Mouse (Mus musculus): ENCODE measurements around the gene Lrmda. TPM values are rescaled to one million over a fixed set of nuclear protein-coding genes. Genes with fewer than 3 reads are reported as not detected.
"Not testable (repeated sequence)": the region's sequence is repeated elsewhere in the genome, so short reads cannot be mapped to it uniquely, and the experiment has no call there.

The Lrmda gene
- polyA plus RNA-seq, 1 experiment from 2014 or later = 0.33 TPM

DNA sequence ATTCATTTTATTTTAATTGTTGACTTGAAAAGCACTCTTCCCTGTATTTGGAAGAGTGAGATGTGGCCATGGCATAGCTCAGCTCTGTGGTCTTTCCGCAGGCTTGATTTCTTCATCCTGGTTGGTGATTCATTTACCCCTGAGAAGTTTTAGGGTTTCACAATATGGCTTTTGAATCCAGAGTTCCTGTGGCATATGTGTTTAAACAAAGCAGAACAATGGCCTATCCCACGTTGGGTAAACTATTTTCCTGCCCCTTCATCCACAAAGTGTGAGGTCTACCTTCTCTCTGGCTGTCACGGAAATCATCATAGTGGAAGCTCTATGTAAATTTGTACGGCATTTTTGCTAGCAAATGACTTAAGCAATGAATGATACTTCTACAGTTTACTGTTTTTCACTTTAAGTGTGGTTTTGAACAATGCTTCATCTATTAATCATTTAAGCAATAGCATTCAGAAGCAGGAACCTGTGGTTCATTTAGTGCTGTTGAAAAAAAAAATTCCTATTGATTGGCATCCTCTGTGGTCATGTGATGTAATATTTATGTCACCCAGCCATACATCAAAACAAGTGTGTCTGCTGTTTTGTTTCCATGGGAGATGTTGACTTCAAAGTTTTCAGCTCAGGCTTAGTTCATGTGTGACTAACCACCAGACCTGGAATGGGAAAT lies 567.9 kb downstream of the Lrmda start:
- no peak overlapping the region for H3K9ac ChIP-seq

DNA sequence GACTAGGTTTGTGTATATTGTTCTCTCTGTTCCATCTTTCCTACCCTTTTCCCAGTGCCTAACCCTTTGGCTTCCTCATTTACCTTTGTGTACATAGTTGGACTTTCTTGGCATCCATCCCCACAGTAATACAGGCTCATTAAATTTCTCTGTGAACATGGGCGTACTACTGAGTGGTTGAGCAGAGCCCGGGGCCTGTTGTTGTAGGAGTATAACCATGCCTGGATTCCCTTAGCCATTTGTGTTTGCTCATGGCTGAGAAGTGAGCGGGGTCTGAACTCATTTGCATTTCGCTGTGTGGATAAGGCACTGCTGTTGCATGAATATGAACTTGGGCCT lies 568.4 kb downstream of the Lrmda start:
- H3K27me3 ChIP-seq (replicated peaks) = no peaks in the 10 kb centered on the region
- no peaks in the 10 kb centered on the region for H3K9me3 ChIP-seq
- H3K36me3 ChIP-seq = no peaks in the 10 kb centered on the region
- H3K9ac ChIP-seq = no peak overlapping the region
- WGBS = 85% methylated on average over 4 of the region's 4 CpGs
- no peak for ATAC-seq (ENCODE audit: low FRiP score, low read depth)
- no peak overlapping the region for H3K27ac ChIP-seq
- no peak overlapping the region for H3K4me2 ChIP-seq (replicated peaks)
- H3K4me3 ChIP-seq = no peak overlapping the region
- H3K4me1 ChIP-seq = no peaks in the 10 kb centered on the region; the same call in 1 of the 2 replicates

More for the DNA sequence above, 567.9 kb downstream of the Lrmda start:
- ATAC-seq (ENCODE audit: low FRiP score, low read depth) = no peak
- WGBS = 68% methylated on average over 4 of the region's 4 CpGs
- Histone ChIP-seq H3K4me2 (replicated peaks) (no peak overlapping the region), H3K4me1 (no peaks in the 10 kb centered on the region; the same call in 1 of the 2 replicates), H3K4me3 (no peak overlapping the region), H3K9me3 (no peaks in the 10 kb centered on the region), H3K27ac (no peak overlapping the region), H3K36me3 (no peaks in the 10 kb centered on the region), H3K27me3 (replicated peaks) (no peaks in the 10 kb centered on the region)

DNA sequence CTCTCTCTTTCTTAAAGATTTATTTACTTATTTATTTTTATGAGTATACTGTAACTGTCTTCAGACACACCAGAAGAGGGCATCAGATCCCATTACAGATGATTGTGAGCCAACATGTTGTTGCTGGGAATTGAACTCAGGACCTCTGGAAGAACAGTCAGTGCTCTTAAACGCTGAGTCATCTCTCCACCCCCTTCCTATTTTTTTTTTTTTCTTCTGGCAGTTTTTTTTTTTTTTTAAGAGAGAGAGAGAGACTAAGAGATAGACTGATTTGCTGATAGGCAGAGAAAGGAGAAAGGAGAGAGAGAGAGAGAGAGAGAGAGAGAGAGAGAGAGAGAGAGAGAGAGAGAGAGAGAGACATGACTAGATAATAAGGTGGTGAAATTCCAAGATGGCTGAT lies 568.9 kb downstream of the Lrmda start:
- ATAC-seq (ENCODE audit: low FRiP score, low read depth); H3K27me3 ChIP-seq (replicated peaks); H3K4me1 ChIP-seq; H3K9ac ChIP-seq; H3K4me2 ChIP-seq (replicated peaks); H3K9me3 ChIP-seq; H3K27ac ChIP-seq; H3K36me3 ChIP-seq; H3K4me3 ChIP-seq: not testable (repeated sequence)
- WGBS = 79% methylated on average over 1 of the region's 1 CpGs

DNA sequence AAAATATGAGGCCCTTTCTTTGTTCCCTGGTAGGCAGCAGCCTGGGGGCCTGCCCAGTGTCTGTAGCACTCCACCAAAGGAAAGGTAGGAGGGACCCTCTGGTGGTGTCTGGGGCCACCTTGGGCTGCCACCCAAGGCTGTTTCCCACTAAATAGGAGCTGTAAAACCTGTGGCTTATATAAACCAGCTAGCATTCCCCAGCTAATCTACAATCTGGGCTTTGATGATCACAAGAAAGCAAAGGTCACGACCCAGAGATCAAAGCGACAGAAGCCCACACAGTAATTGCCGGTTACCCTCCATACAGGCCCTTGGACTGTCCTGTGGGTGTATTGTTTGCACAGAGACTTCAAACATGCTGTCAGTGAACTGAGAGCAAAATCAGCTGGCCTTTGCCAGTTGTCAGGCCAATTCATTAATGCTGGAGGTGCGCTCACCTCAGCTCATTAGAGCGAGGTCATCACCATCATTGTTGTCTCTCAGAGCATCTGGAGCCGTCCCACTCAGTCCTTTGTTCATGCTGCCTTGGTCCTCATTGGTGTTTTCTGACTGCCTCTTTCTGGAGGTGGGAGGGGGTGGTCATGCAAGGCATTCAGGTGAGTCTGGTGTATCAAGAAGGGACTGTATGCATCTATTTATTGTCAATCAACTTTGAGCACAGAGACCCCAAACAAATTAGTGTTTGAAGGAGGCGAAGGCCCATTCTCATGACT lies 570.1 kb downstream of the Lrmda start:
- Histone ChIP-seq H3K36me3 (no peaks in the 10 kb centered on the region), H3K27me3 (replicated peaks) (no peaks in the 10 kb centered on the region), H3K4me2 (replicated peaks) (no peak overlapping the region), H3K4me1 (no peaks in the 10 kb centered on the region; the same call in 1 of the 2 replicates), H3K27ac (no peak overlapping the region), H3K9ac (no peak overlapping the region), H3K9me3 (no peaks in the 10 kb centered on the region), H3K4me3 (no peak overlapping the region)
- ATAC-seq (ENCODE audit: low FRiP score, low read depth) = no peak
- 22% methylated on average over 7 of the region's 7 CpGs for WGBS

DNA sequence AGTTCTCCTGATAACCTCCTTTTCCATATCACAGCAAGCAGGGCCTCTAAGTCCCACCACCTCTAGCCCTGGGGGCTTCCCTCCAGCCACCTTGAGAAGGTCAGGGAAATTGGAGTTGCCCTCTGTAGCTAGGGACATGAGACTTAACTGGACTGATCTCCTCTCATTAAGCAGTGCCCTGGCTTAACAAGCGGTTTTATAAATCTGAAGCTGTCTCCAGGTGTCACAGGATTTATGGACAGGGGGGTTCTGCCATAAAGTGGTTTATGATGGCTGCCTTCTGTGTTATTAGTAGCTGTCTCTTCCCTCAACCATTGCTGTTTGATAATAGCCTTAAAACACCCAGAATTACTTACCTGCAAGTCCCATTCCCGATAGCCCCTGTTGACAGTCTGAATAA lies 571.7 kb downstream of the Lrmda start:
- H3K36me3 ChIP-seq = no peaks in the 10 kb centered on the region
- no peak for ATAC-seq (ENCODE audit: low FRiP score, low read depth)
- H3K9me3 ChIP-seq = no peaks in the 10 kb centered on the region
- H3K9ac ChIP-seq = no peak overlapping the region
- H3K27me3 ChIP-seq (replicated peaks) = no peaks in the 10 kb centered on the region
- no peak overlapping the region for H3K4me3 ChIP-seq
- 26% methylated on average over 2 of the region's 2 CpGs for WGBS
- H3K27ac ChIP-seq = no peak overlapping the region
- H3K4me1 ChIP-seq = no peaks in the 10 kb centered on the region; the same call in 1 of the 2 replicates
- no peak overlapping the region for H3K4me2 ChIP-seq (replicated peaks)

DNA sequence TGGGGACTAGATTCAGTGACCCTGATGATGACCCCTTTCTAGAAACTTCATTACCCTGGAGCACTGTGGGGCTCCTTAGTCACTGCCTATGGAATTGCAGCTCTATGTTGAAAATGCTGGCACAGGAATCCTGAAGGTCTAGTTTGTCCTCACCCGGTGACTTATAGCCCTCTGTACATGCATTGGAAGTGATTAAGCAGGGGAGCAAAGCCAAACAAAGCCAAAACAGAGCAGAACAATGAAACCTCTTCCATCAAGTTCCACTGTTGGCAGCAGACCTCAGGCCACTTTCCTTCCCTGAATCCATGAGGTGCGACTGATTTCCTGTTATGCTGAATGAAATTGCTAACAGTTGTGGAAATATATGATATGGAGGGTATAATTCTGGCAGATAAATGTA lies 578.0 kb downstream of the Lrmda start:
- no peak overlapping the region for H3K4me2 ChIP-seq (replicated peaks)
- H3K36me3 ChIP-seq = no peaks in the 10 kb centered on the region
- peaks cover 17% of the 10 kb centered on the region for H3K4me1 ChIP-seq
- no peak for ATAC-seq (ENCODE audit: low FRiP score, low read depth)
- no peak overlapping the region for H3K4me3 ChIP-seq
- no peak overlapping the region for H3K27ac ChIP-seq
- no peaks in the 10 kb centered on the region for H3K9me3 ChIP-seq
- no peaks in the 10 kb centered on the region for H3K27me3 ChIP-seq (replicated peaks)
- no peak overlapping the region for H3K9ac ChIP-seq
- 49% methylated on average over 2 of the region's 2 CpGs for WGBS

DNA sequence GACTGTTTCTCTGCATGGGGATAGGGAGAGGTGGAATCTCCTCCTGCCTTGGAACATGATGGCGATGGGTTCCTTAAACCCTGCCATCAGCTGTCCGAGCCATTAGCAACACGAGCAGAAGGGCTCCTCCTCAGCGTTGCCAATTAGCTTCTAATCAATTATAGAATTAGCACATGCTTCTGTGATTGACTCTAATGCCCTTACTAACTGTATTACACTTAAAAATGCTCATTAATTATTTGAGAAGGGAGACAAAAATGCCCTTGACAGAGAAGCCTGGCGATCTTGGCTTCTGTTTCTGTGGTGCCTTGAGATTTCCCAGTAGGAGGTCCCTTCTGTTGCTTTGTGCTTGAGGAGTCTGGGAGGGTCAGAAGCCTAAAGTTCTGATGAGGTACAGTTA lies 579.1 kb downstream of the Lrmda start:
- Histone ChIP-seq H3K27me3 (replicated peaks) (no peaks in the 10 kb centered on the region), H3K9me3 (no peaks in the 10 kb centered on the region), H3K4me3 (no peak overlapping the region), H3K9ac (no peak overlapping the region), H3K27ac (no peak overlapping the region), H3K4me1 (peaks cover 17% of the 10 kb centered on the region), H3K36me3 (no peaks in the 10 kb centered on the region), H3K4me2 (replicated peaks) (no peak overlapping the region)
- ATAC-seq (ENCODE audit: low FRiP score, low read depth) = no peak
- WGBS = 71% methylated on average over 5 of the region's 5 CpGs

DNA sequence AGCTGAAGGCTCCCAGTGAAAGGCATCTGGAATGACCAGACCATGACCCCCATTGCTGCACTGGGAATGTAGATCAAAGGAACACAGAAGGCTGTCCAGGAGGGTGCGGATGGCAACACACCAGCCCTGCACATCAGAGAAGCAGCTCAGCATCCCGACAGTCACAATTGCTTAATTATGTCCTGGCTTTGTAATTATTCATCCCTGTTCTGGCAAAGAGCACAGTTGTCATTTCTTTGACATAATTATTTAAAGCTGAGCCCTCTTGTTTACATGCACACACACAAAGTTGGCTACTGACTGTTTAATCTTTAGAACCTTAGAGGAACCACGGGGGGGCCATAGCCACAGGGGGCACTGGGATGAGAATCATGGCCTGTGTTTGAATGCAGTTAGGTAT lies 580.7 kb downstream of the Lrmda start:
- no peak for ATAC-seq (ENCODE audit: low FRiP score, low read depth)
- 21% methylated on average over 3 of the region's 3 CpGs for WGBS
- Histone ChIP-seq H3K9ac (no peak overlapping the region), H3K9me3 (no peaks in the 10 kb centered on the region), H3K4me2 (replicated peaks) (no peak overlapping the region), H3K27ac (no peak overlapping the region), H3K4me1 (peaks cover 17% of the 10 kb centered on the region), H3K36me3 (no peaks in the 10 kb centered on the region), H3K4me3 (no peak overlapping the region), H3K27me3 (replicated peaks) (no peaks in the 10 kb centered on the region)

DNA sequence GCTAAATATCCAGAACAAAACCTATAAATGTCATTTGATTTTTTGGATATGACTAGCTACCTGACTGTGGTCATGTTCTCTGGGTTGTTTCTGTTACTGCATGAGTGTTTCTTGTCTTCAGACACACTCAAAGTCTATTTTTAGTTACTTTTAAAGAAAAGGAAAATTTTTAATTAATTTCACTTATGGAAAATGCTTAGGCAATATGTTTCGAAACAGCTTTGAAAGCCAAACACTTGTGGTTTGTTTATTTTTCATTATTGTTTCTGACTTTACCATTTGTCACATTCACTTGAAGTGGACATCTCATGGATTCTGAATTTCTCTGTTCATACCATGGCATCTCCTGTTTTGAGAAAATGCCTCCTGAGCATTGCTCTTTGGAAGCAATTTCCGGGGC lies 582.8 kb downstream of the Lrmda start:
- 91% methylated on average over 2 of the region's 2 CpGs for WGBS
- H3K27me3 ChIP-seq (replicated peaks) = no peaks in the 10 kb centered on the region
- no peak overlapping the region for H3K4me3 ChIP-seq
- no peaks in the 10 kb centered on the region for H3K9me3 ChIP-seq
- H3K27ac ChIP-seq = no peak overlapping the region
- H3K4me1 ChIP-seq = peaks cover 17% of the 10 kb centered on the region
- H3K9ac ChIP-seq = no peak overlapping the region
- H3K4me2 ChIP-seq (replicated peaks) = no peak overlapping the region
- no peak for ATAC-seq (ENCODE audit: low FRiP score, low read depth)
- no peaks in the 10 kb centered on the region for H3K36me3 ChIP-seq

DNA sequence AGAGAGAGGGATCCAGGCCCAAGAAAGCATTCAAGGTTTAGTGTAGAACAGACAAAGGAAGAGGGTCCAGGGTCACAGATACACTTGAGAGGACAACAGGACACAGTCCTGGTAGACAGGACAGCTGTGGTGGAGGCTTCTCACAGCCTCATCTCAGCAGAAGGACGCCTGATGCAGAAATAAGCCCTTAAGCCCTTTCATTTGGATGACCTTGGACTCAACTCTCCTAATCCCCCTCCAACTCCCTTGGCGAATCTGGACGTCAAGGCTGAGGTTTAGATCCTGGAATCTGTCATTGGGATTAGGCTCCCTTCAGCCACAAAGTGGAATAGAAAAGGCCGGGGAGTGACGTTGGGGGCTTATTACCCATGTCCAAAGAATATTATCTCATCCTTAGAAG lies 589.1 kb downstream of the Lrmda start:
- Histone ChIP-seq H3K4me2 (replicated peaks) (no peak overlapping the region), H3K27me3 (replicated peaks) (no peaks in the 10 kb centered on the region), H3K9me3 (no peaks in the 10 kb centered on the region), H3K9ac (no peak overlapping the region), H3K36me3 (no peaks in the 10 kb centered on the region), H3K4me3 (no peak overlapping the region), H3K4me1 (no peaks in the 10 kb centered on the region), H3K27ac (no peak overlapping the region)
- ATAC-seq (ENCODE audit: low FRiP score, low read depth) = no peak
- 75% methylated on average over 5 of the region's 5 CpGs for WGBS

DNA sequence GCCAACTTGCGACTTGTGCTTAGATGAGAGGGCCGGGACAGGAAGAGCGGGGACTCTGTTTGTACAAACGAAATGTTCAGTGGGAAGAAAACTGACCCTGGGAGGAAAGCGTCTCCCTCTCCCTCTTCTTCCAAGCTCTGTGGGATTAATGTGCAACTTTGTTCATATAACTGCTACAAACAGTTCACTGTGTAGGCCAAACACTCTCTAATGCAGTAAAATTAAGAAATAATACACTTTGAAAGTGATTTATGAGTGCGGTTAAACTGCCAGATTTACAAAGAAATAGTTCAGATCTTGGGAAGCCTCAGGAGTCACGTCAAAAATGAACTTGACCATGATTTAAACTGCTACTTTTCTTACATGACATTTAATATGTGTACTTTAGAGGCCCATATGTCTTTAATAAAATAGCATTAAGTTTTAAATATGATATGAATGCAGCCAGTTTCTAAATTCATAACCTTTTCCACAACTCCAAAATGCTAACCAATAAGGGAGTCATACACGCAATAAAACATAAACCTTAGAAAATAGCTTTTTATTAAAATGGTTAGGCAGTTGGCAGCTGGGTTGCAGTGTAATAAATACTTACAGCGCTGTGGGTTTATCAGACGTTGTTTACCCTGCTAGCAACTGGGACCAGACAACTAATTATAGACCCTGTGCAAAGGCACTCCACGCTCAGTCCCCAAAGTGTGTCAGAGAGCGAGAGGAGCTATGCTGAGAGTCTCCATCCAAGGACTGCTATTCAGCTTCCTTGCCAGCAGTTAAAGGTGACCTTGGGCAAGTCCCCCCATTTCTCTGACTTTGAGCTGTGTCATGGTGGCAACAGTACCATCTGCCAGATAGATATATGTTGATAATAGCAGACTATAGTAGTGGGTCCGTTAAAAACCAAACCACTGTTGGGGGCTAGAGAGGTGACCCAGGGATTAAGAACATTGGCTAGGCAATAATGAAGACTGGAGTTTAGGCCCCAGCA lies 590.0 kb downstream of the Lrmda start:
- no peaks in the 10 kb centered on the region for H3K9me3 ChIP-seq
- 76% methylated on average over 13 of the region's 13 CpGs for WGBS
- H3K4me1 ChIP-seq = no peaks in the 10 kb centered on the region
- no peaks in the 10 kb centered on the region for H3K36me3 ChIP-seq
- H3K27me3 ChIP-seq (replicated peaks) = no peaks in the 10 kb centered on the region
- H3K4me2 ChIP-seq (replicated peaks) = no peak overlapping the region
- H3K9ac ChIP-seq = no peak overlapping the region
- H3K27ac ChIP-seq = no peak overlapping the region
- H3K4me3 ChIP-seq = no peak overlapping the region
- no peak for ATAC-seq (ENCODE audit: low FRiP score, low read depth)

DNA sequence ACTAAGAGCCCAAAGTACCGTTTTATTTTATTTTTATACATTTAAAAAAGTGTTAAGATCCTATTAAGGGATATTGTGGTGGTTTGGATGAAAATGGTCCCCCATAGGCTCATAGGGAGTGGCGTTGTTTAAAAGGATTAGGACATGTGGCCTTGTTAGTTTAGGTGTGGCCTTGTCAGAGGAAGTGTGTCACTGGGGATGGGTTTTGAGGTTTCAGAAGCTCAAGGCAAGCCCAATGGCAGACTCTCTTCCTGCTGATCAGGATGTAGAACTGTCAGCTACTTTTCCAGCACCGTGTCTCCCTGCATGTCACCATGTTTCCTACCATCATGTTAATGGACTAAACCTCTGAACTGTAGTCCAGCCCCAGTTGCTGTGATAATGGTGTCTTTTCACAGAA lies 591.5 kb downstream of the Lrmda start:
- no peak for ATAC-seq (ENCODE audit: low FRiP score, low read depth)
- Histone ChIP-seq H3K4me1 (no peaks in the 10 kb centered on the region), H3K36me3 (no peaks in the 10 kb centered on the region), H3K4me2 (replicated peaks) (no peak overlapping the region), H3K27me3 (replicated peaks) (no peaks in the 10 kb centered on the region), H3K9ac (no peak overlapping the region), H3K27ac (no peak overlapping the region), H3K4me3 (no peak overlapping the region), H3K9me3 (no peaks in the 10 kb centered on the region)
- 95% methylated on average over 3 of the region's 3 CpGs for WGBS
